Mouse (Mus musculus) MEL (cell line): Measurements from ENCODE around the gene Isx. TPM values are rescaled to one million over a fixed set of nuclear protein-coding genes. Genes with fewer than 3 reads are reported as not detected.

Experiments
- DNase-seq: peaks from one replicate; pipeline ENCODE4 v3.0.0; 2011; ENCODE audit warnings: low read depth, low spot score
- H3K27ac ChIP-seq: 2 replicates; pipeline ENCODE4 v1.5.1; 2012; ENCODE audit warnings: low read depth, mild to moderate bottlenecking, control low read depth, low read length, moderate library complexity; ENCODE audit not compliant: control insufficient read depth
- H3K27me3 ChIP-seq, 2 experiments: fragments of 150-350 bp in 1 of 2; sonication (generic) in 1 of 2; 2 replicates each; pipeline ENCODE4 v1.6.1; 2012; ENCODE audit warnings: low read length in 2 of 2, mild to moderate bottlenecking in 2 of 2, improper control_type of control experiment in 1 of 2, moderate library complexity in 1 of 2; ENCODE audit not compliant: insufficient read depth in 2 of 2, control insufficient read depth in 1 of 2
- H3K36me3 ChIP-seq, 2 experiments: 2 replicates each; pipeline ENCODE4 v1.6.1; 2012 to 2014; ENCODE audit warnings: low read length in 2 of 2, improper control_type of control experiment in 1 of 2, inconsistent platforms in 1 of 2, mild to moderate bottlenecking in 1 of 2; ENCODE audit not compliant: insufficient read depth in 2 of 2, control insufficient read depth in 1 of 2
- H3K4me1 ChIP-seq, 2 experiments: fragments of 150-350 bp in 1 of 2; sonication (generic) in 1 of 2; 2 replicates each; pipeline ENCODE4 v1.6.1; 2012; ENCODE audit warnings: low read length in 2 of 2, improper control_type of control experiment in 1 of 2, mild to moderate bottlenecking in 1 of 2; ENCODE audit not compliant: insufficient read depth in 2 of 2, control insufficient read depth in 1 of 2
- H3K4me3 ChIP-seq, 2 experiments: fragments of 150-350 bp in 1 of 2; sonication (generic) in 1 of 2; 2 replicates each; pipeline ENCODE4 v1.5.1; 2012; ENCODE audit warnings: low read depth in 2 of 2, low read length in 2 of 2, mild to moderate bottlenecking in 2 of 2, moderate library complexity in 2 of 2, control low read depth in 1 of 2, improper control_type of control experiment in 1 of 2; ENCODE audit not compliant: control insufficient read depth in 1 of 2, insufficient read depth in 1 of 2
- H3K79me2 ChIP-seq: 2 replicates; pipeline ENCODE4 v1.6.1; 2012; ENCODE audit warnings: mild to moderate bottlenecking, low read length, moderate library complexity; ENCODE audit not compliant: control insufficient read depth, poor library complexity, insufficient read depth
- H3K9ac ChIP-seq: 2 replicates; pipeline ENCODE4 v1.6.1; 2012; ENCODE audit warnings: low read depth, mild to moderate bottlenecking, control low read depth, low read length, moderate library complexity; ENCODE audit not compliant: control insufficient read depth, poor library complexity, severe bottlenecking
- H3K9me3 ChIP-seq: fragments of 150-350 bp; sonication (generic); replicated peaks from 2 replicates; pipeline ENCODE4 v1.6.1; 2012; ENCODE audit warnings: mild to moderate bottlenecking, low read length, improper control_type of control experiment, moderate library complexity; ENCODE audit not compliant: insufficient read depth
- BHLHE40 ChIP-seq: IDR thresholded peaks from 2 replicates; pipeline ENCODE4 v1.6.1; 2012; ENCODE audit warnings: low read depth, mild to moderate bottlenecking, inconsistent platforms, low read length, improper control_type of control experiment, borderline replicate concordance
- CHD1 ChIP-seq: IDR thresholded peaks from 2 replicates; pipeline ENCODE4 v1.6.1; 2012; ENCODE audit warnings: low read depth, mild to moderate bottlenecking, inconsistent platforms, low read length, improper control_type of control experiment
- E2F4 ChIP-seq: IDR thresholded peaks from 2 replicates; pipeline ENCODE4 v1.6.1; 2011; ENCODE audit warnings: low read depth, low read length, improper control_type of control experiment, borderline replicate concordance
- ELF1 ChIP-seq: IDR thresholded peaks from 2 replicates; pipeline ENCODE4 v1.6.1; 2014; ENCODE audit warnings: low read depth, mild to moderate bottlenecking, inconsistent platforms, low read length, improper control_type of control experiment, moderate library complexity
- ETS1 ChIP-seq: IDR thresholded peaks from 2 replicates; pipeline ENCODE4 v1.6.1; 2012; ENCODE audit warnings: low read depth, mild to moderate bottlenecking, inconsistent platforms, low read length, improper control_type of control experiment, moderate library complexity
- GABPA ChIP-seq: IDR thresholded peaks from 2 replicates; pipeline ENCODE4 v1.6.1; 2012; ENCODE audit warnings: low read depth, mild to moderate bottlenecking, inconsistent platforms, low read length, improper control_type of control experiment, moderate library complexity
- GATA1 ChIP-seq: IDR thresholded peaks from 2 replicates; pipeline ENCODE4 v1.6.1; 2011; ENCODE audit warnings: low read depth, low read length, improper control_type of control experiment
- HCFC1 ChIP-seq: IDR thresholded peaks from 2 replicates; pipeline ENCODE4 v1.6.1; 2012; ENCODE audit warnings: low read depth, mild to moderate bottlenecking, inconsistent platforms, low read length, improper control_type of control experiment, moderate library complexity
- JUND ChIP-seq: IDR thresholded peaks from 2 replicates; pipeline ENCODE4 v1.6.1; 2011; ENCODE audit warnings: low read depth, mild to moderate bottlenecking, improper control_type of control experiment, low read length
- MAZ ChIP-seq: IDR thresholded peaks from 2 replicates; pipeline ENCODE4 v1.6.1; 2012; ENCODE audit warnings: low read depth, mild to moderate bottlenecking, inconsistent platforms, low read length, improper control_type of control experiment
- MEF2A ChIP-seq: IDR thresholded peaks from 2 replicates; pipeline ENCODE4 v1.6.1; 2014; ENCODE audit warnings: low read depth, mild to moderate bottlenecking, inconsistent platforms, low read length, improper control_type of control experiment; ENCODE audit not compliant: poor library complexity, insufficient replicate concordance, severe bottlenecking; ENCODE audit errors: extremely low read depth
- MYC ChIP-seq: IDR thresholded peaks from 2 replicates; pipeline ENCODE4 v1.6.1; 2011; ENCODE audit warnings: low read depth, mild to moderate bottlenecking, low read length, improper control_type of control experiment, moderate library complexity
- POLR2AphosphoS5 ChIP-seq: IDR thresholded peaks from 2 replicates; pipeline ENCODE4 v1.6.1; 2012; ENCODE audit warnings: low read depth, borderline replicate concordance, mild to moderate bottlenecking, inconsistent platforms, low read length, moderate library complexity, mixed read lengths
- RCOR1 ChIP-seq: IDR thresholded peaks from 2 replicates; pipeline ENCODE4 v1.6.1; 2012; ENCODE audit warnings: low read depth, mild to moderate bottlenecking, inconsistent platforms, low read length, improper control_type of control experiment
- TCF12 ChIP-seq: IDR thresholded peaks from 2 replicates; pipeline ENCODE4 v1.6.1; 2014; ENCODE audit warnings: low read depth, mild to moderate bottlenecking, inconsistent platforms, low read length, improper control_type of control experiment, moderate library complexity
- UBTF ChIP-seq: IDR thresholded peaks from 2 replicates; pipeline ENCODE4 v1.6.1; 2012; ENCODE audit warnings: low read depth, mild to moderate bottlenecking, inconsistent platforms, low read length, improper control_type of control experiment, moderate library complexity, borderline replicate concordance; ENCODE audit not compliant: insufficient read depth
- USF2 ChIP-seq, 2 experiments: IDR thresholded peaks; 2 replicates each; pipeline ENCODE4 v1.6.1; 2011 to 2012; ENCODE audit warnings: improper control_type of control experiment in 2 of 2, low read length in 2 of 2, borderline replicate concordance in 1 of 2, inconsistent platforms in 1 of 2, low read depth in 1 of 2, mild to moderate bottlenecking in 1 of 2; ENCODE audit not compliant: insufficient read depth in 1 of 2
- ZC3H11A ChIP-seq: IDR thresholded peaks from 2 replicates; pipeline ENCODE4 v1.6.1; 2012; ENCODE audit warnings: low read depth, mild to moderate bottlenecking, inconsistent platforms, low read length, improper control_type of control experiment
- polyA plus RNA-seq, 2 experiments: library from polyadenylated mRNA; stranded (reverse) in 1 of 2; unstranded in 1 of 2; fragments of >175 nt in 1 of 2; fragments of >200 nt in 1 of 2; gene quantifications; 2 replicates each; pipeline versions ENCODE4 v1.2.1 to v1.2.4; 2012; ENCODE audit warnings: low replicate concordance in 2 of 2, low read depth in 1 of 2; ENCODE audit not compliant: insufficient read length in 2 of 2, insufficient read depth in 1 of 2, missing spikeins in 1 of 2
- total RNA-seq: library from RNA; depleted of rRNA; stranded (reverse); fragments of 300-350 nt; gene quantifications from 2 replicates; pipeline ENCODE4 v1.2.3, GENCODE M21; 2012

Isx gene
- total and polyA plus RNA-seq, 3 experiments = not detected

DNA sequence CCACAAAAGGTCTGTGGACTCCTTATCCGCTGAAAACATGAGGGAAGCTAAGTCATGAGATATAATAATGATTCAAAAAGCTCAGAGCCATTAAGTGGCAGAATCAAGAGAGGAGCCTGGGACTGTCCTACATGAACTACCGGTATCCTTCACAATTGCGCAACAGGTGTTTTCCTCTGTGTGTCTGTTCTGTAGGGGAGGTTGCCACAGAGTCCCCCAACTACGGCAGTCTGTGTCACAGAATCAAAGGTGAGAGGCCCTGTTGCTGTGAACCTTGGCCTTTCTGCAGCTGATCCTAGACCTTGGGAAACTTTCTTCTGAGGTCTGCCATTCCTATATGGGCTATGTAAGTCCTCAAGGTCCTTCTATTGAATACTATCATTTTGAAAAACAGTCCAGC lies 13.7 kb upstream of the Isx start:
- Histone ChIP-seq H3K27me3 (no peaks in the 10 kb centered on the region), H3K36me3 (no peaks in the 10 kb centered on the region), H3K79me2 (no peaks in the 10 kb centered on the region), H3K4me3 (no peak overlapping the region), H3K27ac (no peak overlapping the region), H3K4me1 (no peaks in the 10 kb centered on the region), H3K9me3 (no peaks in the 10 kb centered on the region), H3K9ac (no peak overlapping the region)
- no peak for DNase-seq
- TF ChIP-seq GATA1 (no peak), JUND (no peak), ZC3H11A (no peak), TCF12 (no peak), E2F4 (no peak), USF2 (IDR thresholded peaks at IDR 0.05; ENCODE audit: borderline replicate concordance in 1 of 2, insufficient read depth in 1 of 2, low read depth in 1 of 2, low read length in 2 of 2) (no peak), UBTF (no peak), RCOR1 (no peak), ELF1 (no peak), MYC (no peak), MAZ (no peak), GABPA (no peak), ETS1 (no peak), CHD1 (no peak)

DNA sequence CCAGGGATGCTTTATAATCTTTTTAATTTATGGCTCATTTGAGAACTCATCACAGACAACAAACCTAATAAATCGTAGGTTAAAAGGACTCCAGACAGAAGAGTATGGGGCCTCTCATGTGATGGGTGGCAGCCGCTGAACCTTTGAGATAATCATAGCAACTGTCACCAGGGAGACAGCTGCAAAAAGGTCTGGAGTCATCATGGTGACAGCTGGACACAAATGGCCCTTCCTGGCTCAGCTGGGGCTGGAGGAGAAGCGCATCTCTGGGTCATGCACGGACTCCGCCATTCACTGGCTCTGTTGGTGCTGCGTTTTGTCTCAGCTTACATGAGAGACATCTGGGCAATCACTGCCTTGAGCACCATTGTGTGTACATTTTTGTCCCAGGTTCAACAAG lies 12.5 kb upstream of the Isx start:
- TF ChIP-seq HCFC1 (no peak), E2F4 (no peak), CHD1 (no peak), BHLHE40 (no peak), MEF2A (no peak), UBTF (no peak), POLR2AphosphoS5 (no peak)
- H3K79me2 ChIP-seq = no peaks in the 10 kb centered on the region
- H3K9ac ChIP-seq = no peak overlapping the region
- H3K4me1 ChIP-seq = no peaks in the 10 kb centered on the region
- H3K4me3 ChIP-seq = no peak overlapping the region
- DNase-seq = no peak
- H3K36me3 ChIP-seq = no peaks in the 10 kb centered on the region
- no peaks in the 10 kb centered on the region for H3K27me3 ChIP-seq
- no peaks in the 10 kb centered on the region for H3K9me3 ChIP-seq
- H3K27ac ChIP-seq = no peak overlapping the region
